Mouse (Mus musculus): Measurements from ENCODE around the gene Gm5862. TPM values are rescaled to one million over a fixed set of nuclear protein-coding genes. Genes with fewer than 3 reads are reported as not detected.

Gene Gm5862
- polyA plus RNA-seq, 1 experiment from 2014 or later, result not detected

Other genes with a start within 250 kb of the Gm5862 start
- not detected in 2 replicates for gene Gm21663, start 80.5 kb downstream of the Gm5862 start, polyA plus RNA-seq (2015; fragmentation: Nextera tagmentation; extraction: Ambion mirVana)
- 0.03 TPM in 1 of 2 replicates, not detected in the other for gene Gm21671, start 68.5 kb downstream of the Gm5862 start, polyA plus RNA-seq (2015; fragmentation: Nextera tagmentation; extraction: Ambion mirVana)
- not detected in 2 replicates for gene Gm21680, start 50.3 kb downstream of the Gm5862 start, polyA plus RNA-seq (2015; fragmentation: Nextera tagmentation; extraction: Ambion mirVana)
- not detected in 2 replicates for gene Gm21698, start 34.3 kb downstream of the Gm5862 start, polyA plus RNA-seq (2015; fragmentation: Nextera tagmentation; extraction: Ambion mirVana)
- not detected in 2 replicates for gene Gm1979, start 18.1 kb downstream of the Gm5862 start, polyA plus RNA-seq (2015; fragmentation: Nextera tagmentation; extraction: Ambion mirVana)
- gene Speer4a, start 16.6 kb upstream of the Gm5862 start, polyA plus RNA-seq (2015; fragmentation: Nextera tagmentation; extraction: Ambion mirVana), result not detected in 2 replicates
- gene Gm7347, start 35.7 kb upstream of the Gm5862 start, polyA plus RNA-seq (2015; fragmentation: Nextera tagmentation; extraction: Ambion mirVana), result not detected in 2 replicates
- not detected in 2 replicates for gene Gm10471, start 66.4 kb upstream of the Gm5862 start, polyA plus RNA-seq (2015; fragmentation: Nextera tagmentation; extraction: Ambion mirVana)
- not detected in 2 replicates for gene 5031410I06Rik, start 82.4 kb upstream of the Gm5862 start, polyA plus RNA-seq (2015; fragmentation: Nextera tagmentation; extraction: Ambion mirVana)
- gene Gm10220, start 98.5 kb upstream of the Gm5862 start, polyA plus RNA-seq (2015; fragmentation: Nextera tagmentation; extraction: Ambion mirVana), result not detected in 2 replicates
- gene Gm7361, start 234.8 kb upstream of the Gm5862 start, polyA plus RNA-seq (2015; fragmentation: Nextera tagmentation; extraction: Ambion mirVana), result not detected in 2 replicates

Data from liver, embryonic 15.5 days (tissue).